Mouse (Mus musculus) megakaryocyte, adult 5-6 weeks (primary cell): ENCODE measurements around the gene Ndufs3. TPM values are rescaled to one million over a fixed set of nuclear protein-coding genes. Genes with fewer than 3 reads are reported as not detected.
A peak's percentile ranks its signal among the peaks of the same experiment; 100 is the strongest.
"Not testable (repeated sequence)": the region's sequence is repeated elsewhere in the genome, so short reads cannot be mapped to it uniquely, and the experiment has no call there.

Experiments
- ATAC-seq: 2 replicates; pipeline ENCODE4 v1.8.0; 2016; ENCODE audit warnings: mild to moderate bottlenecking, inconsistent platforms; ENCODE audit not compliant: poor library complexity, severe bottlenecking
- total RNA-seq, 2 experiments: library from RNA; stranded (forward) in 1 of 2; stranded (reverse) in 1 of 2; fragments of 153-499, 151-499 nt in 1 of 2; fragments of 221-1000, 200-1000 nt in 1 of 2; gene quantifications; 2 replicates each; pipeline versions ENCODE4 v1.2.3 to v1.2.4; 2015 to 2017

The Ndufs3 gene
- total RNA-seq, 2 experiments from 2014 or later = 70.9 to 119 TPM

GRCm38 (mm10) chr2:90910861-90911260 is 6.2 kb upstream of the Ndufs3 start:
- ATAC-seq = no peak

DNA sequence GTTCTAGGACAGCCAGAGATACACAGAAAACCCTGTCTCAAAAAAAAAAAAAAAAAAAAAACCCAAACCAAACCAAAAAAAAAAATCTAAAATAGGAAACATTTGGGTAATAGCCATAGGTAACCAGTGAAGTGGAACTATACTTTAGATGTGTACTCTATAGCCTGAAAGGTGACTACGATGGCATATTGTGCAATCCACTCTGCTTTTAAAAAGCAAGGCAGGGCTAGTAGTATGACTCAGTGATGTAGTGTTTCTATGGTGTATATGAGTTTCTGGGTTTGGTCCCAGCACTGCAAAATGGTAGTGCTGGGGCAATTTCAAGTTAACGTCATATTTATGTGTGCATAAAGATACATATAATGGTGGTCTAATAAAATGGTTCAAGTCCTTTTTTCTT is 2.1 kb upstream of the Ndufs3 start:
- ATAC-seq = no peak

GRCm38 (mm10) chr2:90904856-90905224 is 213 bp upstream of the Ndufs3 start:
- ATAC-seq = peak; percentile 23; the same call in 1 of the 2 replicates

DNA sequence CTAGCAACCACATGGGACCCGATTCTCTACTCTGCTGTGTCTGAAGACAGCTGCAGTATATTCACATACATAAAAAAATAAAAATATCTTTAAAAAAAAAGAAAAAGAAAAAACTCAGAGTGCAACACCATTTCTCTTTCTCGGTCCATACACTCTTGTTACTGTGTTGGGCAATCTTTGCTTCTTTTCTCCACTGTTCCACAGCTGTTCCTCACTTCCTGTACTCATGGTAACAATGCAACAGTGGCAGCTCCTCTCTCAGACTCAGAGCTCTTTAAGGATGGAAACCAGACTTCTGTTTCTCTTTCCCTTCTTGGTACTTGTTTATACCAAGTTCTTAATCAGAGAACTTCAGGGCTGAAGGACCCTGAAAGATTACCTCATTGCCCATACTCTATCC is 1.2 kb downstream of the Ndufs3 start:
- ATAC-seq = no peak

GRCm38 (mm10) chr2:90894299-90894677 is 10.3 kb downstream of the Ndufs3 start:
- not testable (repeated sequence) for ATAC-seq

- 0 out of 2 replicates have a peak, but pooled peaks have one; percentile 26 for ATAC-seq
These were observed 10.8 kb downstream of the Ndufs3 start for GRCm38 (mm10) chr2:90893673-90894298.

GRCm38 (mm10) chr2:90889550-90890548 is 14.8 kb downstream of the Ndufs3 start:
- peak; percentile 56 for ATAC-seq

DNA sequence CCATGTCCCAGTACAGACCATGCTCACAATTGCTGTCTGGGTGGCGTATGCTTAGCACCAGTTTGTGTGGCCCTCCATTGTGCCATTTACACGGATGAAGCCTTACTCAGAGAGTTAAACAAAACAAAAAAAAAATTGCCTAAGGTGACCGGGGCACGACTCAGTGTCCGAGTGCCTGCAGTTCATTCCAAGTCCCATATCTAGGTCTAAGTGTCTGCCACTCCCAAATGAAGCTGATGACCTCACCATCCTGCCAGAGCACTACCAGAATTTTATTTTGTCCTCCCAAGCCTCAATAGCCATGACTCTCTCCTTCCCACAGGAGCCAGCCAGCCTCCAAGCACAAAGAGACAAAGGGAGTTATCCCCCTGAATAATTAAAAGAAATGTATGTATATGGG is 17.0 kb downstream of the Ndufs3 start:
- no peak for ATAC-seq

DNA sequence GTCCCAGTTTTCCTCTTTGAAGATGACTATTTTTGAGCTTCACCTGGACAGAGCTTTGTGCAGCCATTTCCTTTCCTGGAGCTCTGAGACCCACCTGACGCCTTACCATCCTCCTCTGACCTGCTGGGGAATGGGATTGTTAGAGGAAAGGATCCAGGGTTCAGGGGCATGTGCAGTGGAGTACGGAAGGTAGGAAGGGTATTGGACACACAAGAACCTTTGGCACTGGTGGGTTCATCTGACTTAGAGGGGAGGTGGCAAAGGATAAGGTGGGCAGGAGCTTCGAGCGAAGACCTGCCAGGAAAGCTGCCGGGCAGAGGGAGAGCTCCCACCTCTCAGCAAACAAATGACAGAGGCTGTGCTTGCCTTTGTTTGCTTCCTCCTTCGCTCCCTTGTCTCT is 18.2 kb downstream of the Ndufs3 start:
- ATAC-seq = no peak

- no peak for ATAC-seq
These were observed 19.2 kb downstream of the Ndufs3 start, which contains the start of gene C1qtnf4 for GRCm38 (mm10) chr2:90885218-90886041. Gene C1qtnf4 (plus strand): TSS chr2:90885860.

GRCm38 (mm10) chr2:90881824-90882223 is 22.8 kb downstream of the Ndufs3 start:
- ATAC-seq = no peak

DNA sequence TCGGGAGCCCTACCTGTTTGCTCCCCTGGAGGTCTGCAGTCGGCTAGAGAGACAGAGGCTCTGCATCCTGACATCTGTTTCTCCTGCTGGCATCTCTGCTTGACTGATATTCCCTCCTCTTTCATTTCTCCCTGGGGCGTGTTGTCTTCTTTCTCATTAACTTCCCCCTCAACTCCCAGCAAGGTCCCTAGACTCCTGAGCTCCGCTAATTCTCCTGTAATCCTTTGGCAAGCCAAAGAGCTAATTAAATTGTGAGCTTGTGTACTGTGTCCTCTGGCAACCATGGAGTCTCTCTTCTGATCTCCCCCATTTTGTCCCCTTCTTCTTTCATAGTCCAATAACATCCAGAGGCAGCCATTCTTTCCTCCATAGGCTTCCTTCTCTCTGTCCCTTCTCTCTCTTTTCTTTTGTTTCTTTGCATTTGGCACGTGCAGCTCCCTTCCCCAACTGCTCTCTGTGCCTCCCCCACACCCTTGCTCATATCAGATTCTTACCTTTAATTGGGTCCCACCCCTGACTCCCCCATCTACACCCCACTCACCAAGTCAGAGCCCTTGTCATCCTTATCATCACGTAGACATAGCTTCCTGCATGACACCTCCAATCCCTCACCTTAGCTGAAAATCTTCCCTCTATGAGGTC is 24.4 kb downstream of the Ndufs3 start:
- no peak for ATAC-seq

DNA sequence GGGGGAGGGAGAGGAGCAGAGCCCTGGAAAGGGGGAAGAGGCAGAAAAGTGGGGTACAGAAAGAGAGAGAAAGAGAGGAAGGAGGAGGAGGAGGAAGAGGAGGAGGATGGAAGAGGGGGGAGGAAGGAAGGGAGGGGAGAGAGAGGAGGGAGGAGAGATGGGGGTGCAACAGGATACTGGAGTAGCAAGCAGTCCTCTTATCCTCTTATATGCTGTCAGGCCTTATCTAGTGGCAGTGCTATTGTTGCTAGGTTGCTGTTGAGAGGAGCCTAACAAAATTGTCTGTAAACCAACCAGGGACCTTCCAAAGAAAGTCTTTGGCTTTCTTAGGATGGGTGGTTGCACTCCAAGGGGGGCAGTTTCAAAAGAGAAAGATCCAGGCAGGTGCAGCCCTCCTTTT is 25.2 kb downstream of the Ndufs3 start:
- no peak for ATAC-seq

DNA sequence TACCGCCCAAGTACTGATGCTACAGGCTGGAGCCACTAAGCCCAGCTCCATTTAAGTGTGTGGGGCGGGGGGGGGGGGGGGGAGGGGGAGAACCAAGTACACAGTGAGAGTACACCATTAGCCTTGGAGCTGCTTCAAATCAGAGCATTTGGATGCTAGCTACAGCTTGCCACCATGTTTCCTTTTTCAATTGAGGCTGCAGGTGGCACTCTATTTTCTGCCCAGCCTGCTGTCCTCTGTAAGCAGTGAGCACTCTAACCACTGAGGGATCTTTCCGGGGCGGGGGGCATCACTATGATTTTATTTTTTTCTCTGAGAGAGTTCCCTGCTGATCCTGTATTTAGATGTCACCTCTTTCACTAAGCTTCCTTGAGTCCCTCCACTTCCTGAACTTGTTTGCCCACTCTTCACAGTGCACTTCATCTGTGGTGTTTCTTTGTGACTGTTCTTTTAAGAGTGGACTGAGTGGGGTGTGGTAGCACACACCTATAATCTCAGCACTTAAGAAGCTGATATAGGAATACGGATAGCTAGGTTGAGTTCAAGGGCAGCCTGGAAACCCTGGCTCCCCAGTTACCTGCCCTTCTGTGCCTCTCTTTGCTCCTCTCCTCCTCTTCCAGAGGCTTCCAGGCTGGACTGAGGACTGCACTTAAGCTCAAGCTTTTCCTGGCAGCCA is 26.9 kb downstream of the Ndufs3 start:
- ATAC-seq = no peak

GRCm38 (mm10) chr2:90875239-90875638 is 29.4 kb downstream of the Ndufs3 start:
- ATAC-seq = no peak

DNA sequence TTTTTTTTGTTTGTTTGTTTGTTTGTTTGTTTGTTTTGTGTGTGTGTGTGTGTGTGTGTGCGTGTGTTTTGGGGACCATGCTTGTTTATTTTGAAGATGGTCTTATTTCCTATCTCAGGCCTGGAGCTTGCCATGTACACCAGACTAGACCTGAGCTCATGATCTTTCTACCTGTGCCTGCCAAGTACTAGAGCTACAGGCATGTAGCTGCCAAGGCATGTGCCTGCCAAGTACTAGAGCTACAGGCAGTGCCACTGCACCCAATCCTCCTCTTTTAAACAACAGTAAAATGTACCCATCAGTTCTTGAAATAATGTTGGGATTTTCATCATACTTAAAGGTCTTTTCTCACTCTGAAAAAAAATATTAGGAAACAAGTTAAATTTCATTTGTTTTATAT is 30.6 kb downstream of the Ndufs3 start:
- ATAC-seq = no peak

DNA sequence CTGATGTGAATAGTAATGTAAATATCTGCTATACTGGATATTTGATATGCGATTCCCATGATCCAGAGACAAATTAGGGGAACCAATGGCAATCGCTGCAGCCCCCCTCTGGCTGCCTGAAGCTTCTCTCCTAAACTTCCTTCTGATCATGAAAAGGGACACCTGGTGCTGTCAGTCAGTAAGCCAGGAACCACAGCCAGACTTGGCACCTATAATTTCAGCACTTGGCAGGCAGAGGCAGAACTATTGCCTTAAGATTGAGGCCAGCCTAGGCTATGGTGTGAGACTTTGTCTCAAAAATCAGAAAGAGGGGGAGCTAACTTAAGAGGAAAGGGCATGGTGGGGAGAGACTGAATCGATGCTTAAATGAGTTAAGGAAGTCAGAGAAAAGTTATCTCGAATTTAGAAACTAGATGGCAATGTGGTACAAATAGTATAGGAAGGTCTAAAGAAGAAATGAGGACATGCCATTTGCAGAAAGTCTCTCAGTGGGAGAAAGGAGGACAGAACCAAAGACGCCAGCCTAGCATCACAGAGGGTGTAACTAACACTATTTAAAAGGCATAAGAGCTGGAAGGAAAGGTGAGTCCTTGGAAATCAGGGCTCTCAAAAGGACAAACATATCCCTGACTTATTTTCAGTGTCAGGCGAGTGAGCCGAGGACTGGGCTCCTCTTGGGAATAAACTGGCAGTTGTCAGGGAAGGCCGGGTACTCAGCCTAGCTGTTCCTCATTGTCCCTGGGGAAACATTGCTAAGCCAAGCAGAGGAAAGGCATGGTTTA is 33.3 kb downstream of the Ndufs3 start:
- ATAC-seq = no peak

GRCm38 (mm10) chr2:90870136-90870601 is 34.5 kb downstream of the Ndufs3 start:
- peak; percentile 40; the same call in 1 of the 2 replicates for ATAC-seq

GRCm38 (mm10) chr2:90866524-90866923 is 38.1 kb downstream of the Ndufs3 start:
- peak; percentile 85 for ATAC-seq
